Mouse (Mus musculus) midbrain, embryonic 16.5 days (tissue): ENCODE measurements at regions not wholly inside any gene's neighbourhood (a gene's known extent, or its start where the extent isn't known, plus 50 kb on each side); places are given as distances from the start of the nearest gene placed in this dataset.

ENCODE experiments used
- ATAC-seq: fragments of 200-750 bp; cut with Nextera tagmentation; 2 replicates; pipeline ENCODE4 v1.8.0; 2017; ENCODE audit warnings: moderate TSS enrichment
- H3K27ac ChIP-seq: fragments of 300-500 bp; sonication (generic); 2 replicates; pipeline ENCODE4 v1.5.1; 2014; ENCODE audit warnings: mild to moderate bottlenecking, low read length, mixed read lengths
- H3K27me3 ChIP-seq: fragments of 300-500 bp; sonication (generic); 2 replicates; pipeline ENCODE4 v1.6.1; 2014; ENCODE audit warnings: low read depth, low read length, mixed read lengths; ENCODE audit not compliant: control insufficient read depth, insufficient read depth
- H3K36me3 ChIP-seq: fragments of 300-500 bp; sonication (generic); 2 replicates; pipeline ENCODE4 v1.6.1; 2014; ENCODE audit warnings: mild to moderate bottlenecking, low read length, moderate library complexity, mixed read lengths; ENCODE audit not compliant: control insufficient read depth, insufficient read depth
- H3K4me1 ChIP-seq: fragments of 300-500 bp; sonication (generic); 2 replicates; pipeline ENCODE4 v1.6.1; 2014; ENCODE audit warnings: mild to moderate bottlenecking, low read length, mixed read lengths; ENCODE audit not compliant: control insufficient read depth, insufficient read depth
- H3K4me2 ChIP-seq: fragments of 300-500 bp; sonication (generic); 2 replicates; pipeline ENCODE4 v1.6.1; 2014; ENCODE audit warnings: mild to moderate bottlenecking, low read length, mixed read lengths
- H3K4me3 ChIP-seq: fragments of 300-500 bp; sonication (generic); 2 replicates; pipeline ENCODE4 v1.5.1; 2014; ENCODE audit warnings: low read depth, mild to moderate bottlenecking, low read length, moderate library complexity, mixed read lengths
- H3K9ac ChIP-seq: fragments of 300-500 bp; sonication (generic); 2 replicates; pipeline ENCODE4 v1.6.1; 2014; ENCODE audit warnings: low read depth, low read length, mixed read lengths
- H3K9me3 ChIP-seq: fragments of 300-500 bp; sonication (generic); replicated peaks from 2 replicates; pipeline ENCODE4 v1.6.1; 2014; ENCODE audit warnings: mild to moderate bottlenecking, low read length, mixed read lengths; ENCODE audit not compliant: control insufficient read depth, poor library complexity, severe bottlenecking
- WGBS: fragments of 180-500 bp; shearing (Covaris S2); extraction: QIAGEN DNeasy Blood & Tissue Kit; methylation state at CpG from one replicate; pipeline ENCODE4 v1.1.7; 2014; 5-methylcytosine and 5-hydroxymethylcytosine counted together

- Histone ChIP-seq H3K4me2 (no peak overlapping the region), H3K9me3 (no peaks in the 10 kb centered on the region), H3K27ac (no peak overlapping the region), H3K4me3 (no peak overlapping the region), H3K9ac (no peak overlapping the region), H3K4me1 (no peaks in the 10 kb centered on the region), H3K36me3 (no peaks in the 10 kb centered on the region), H3K27me3 (no peaks in the 10 kb centered on the region)
- ATAC-seq, result no peak
Observed at GRCm38 (mm10) chr2:108584799-108585198, 695.7 kb upstream of the Kif18a start.

DNA sequence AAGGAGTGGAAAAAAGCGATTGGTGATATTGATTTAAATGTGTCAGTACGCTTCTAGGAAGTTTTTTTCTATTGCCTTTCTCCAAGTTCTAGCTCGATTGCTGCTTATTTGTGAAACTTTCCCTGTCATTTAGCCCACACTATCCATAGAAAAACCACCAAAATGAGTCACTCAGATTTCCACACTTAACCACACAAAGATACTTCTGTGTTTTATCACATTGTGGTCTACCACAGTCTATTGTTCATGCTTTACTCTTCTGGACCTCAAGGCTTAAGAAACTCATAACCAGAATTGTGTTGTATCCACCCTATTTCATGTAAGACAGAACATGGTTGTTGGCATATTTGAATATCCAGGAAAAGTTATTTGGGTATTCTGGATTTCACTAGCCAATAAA is 687.0 kb upstream of the Kif18a start:
- ATAC-seq, result no peak

GRCm38 (mm10) chr2:108600346-108600745 is 680.2 kb upstream of the Kif18a start:
- ATAC-seq, result no peak
- H3K27ac ChIP-seq, result no peak overlapping the region
- no peaks in the 10 kb centered on the region for H3K9me3 ChIP-seq
- H3K36me3 ChIP-seq, result no peaks in the 10 kb centered on the region
- no peak overlapping the region for H3K9ac ChIP-seq
- no peaks in the 10 kb centered on the region for H3K4me1 ChIP-seq
- H3K4me3 ChIP-seq, result no peak overlapping the region
- no peaks in the 10 kb centered on the region for H3K27me3 ChIP-seq
- H3K4me2 ChIP-seq, result no peak overlapping the region
- WGBS, result 71% methylated on average over 1 of the region's 1 CpGs

More for the DNA sequence above, 687.0 kb upstream of the Kif18a start:
- Histone ChIP-seq H3K36me3 (no peaks in the 10 kb centered on the region), H3K9ac (no peak overlapping the region), H3K27ac (no peak overlapping the region), H3K27me3 (no peaks in the 10 kb centered on the region), H3K9me3 (no peaks in the 10 kb centered on the region), H3K4me2 (no peak overlapping the region), H3K4me1 (no peaks in the 10 kb centered on the region), H3K4me3 (no peak overlapping the region)
- WGBS, result 89% methylated on average over 3 of the region's 3 CpGs

- Histone ChIP-seq H3K9me3 (no peaks in the 10 kb centered on the region), H3K4me3 (no peak overlapping the region), H3K27me3 (no peaks in the 10 kb centered on the region), H3K27ac (no peak overlapping the region), H3K4me1 (no peaks in the 10 kb centered on the region), H3K4me2 (no peak overlapping the region), H3K9ac (no peak overlapping the region), H3K36me3 (no peaks in the 10 kb centered on the region)
- no peak for ATAC-seq
Observed at GRCm38 (mm10) chr2:108619580-108619979, 661.0 kb upstream of the Kif18a start.

GRCm38 (mm10) chr2:108622367-108623162 is 658.0 kb upstream of the Kif18a start:
- H3K4me1 ChIP-seq, result no peaks in the 10 kb centered on the region
- no peaks in the 10 kb centered on the region for H3K27me3 ChIP-seq
- H3K4me2 ChIP-seq, result no peak overlapping the region
- no peaks in the 10 kb centered on the region for H3K36me3 ChIP-seq
- ATAC-seq, result no peak
- H3K9me3 ChIP-seq, result no peaks in the 10 kb centered on the region
- H3K9ac ChIP-seq, result no peak overlapping the region
- 77% methylated on average over 4 of the region's 4 CpGs for WGBS
- no peak overlapping the region for H3K4me3 ChIP-seq
- H3K27ac ChIP-seq, result no peak overlapping the region

DNA sequence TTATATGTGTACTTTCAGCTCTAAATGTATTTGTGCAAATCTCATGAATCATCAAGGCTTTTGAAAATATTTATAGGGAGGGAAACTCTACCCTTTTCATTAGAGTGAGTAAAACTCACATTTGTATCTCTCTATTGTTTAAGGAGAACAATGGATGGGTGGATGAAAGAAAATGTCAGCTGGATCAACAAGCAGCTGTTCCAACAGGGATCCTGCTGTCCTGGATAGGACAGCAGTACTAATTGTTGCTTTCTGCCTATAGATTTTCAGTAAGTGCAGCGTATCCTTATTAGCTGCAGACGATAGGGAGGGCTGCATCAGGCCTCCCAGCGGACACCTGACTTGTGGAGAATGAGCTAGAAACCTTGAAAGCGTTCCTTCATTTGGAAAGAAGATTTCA is 644.9 kb upstream of the Kif18a start:
- Histone ChIP-seq H3K9me3 (no peaks in the 10 kb centered on the region), H3K4me3 (no peak overlapping the region), H3K4me1 (no peaks in the 10 kb centered on the region), H3K27me3 (no peaks in the 10 kb centered on the region), H3K9ac (no peak overlapping the region), H3K36me3 (no peaks in the 10 kb centered on the region), H3K27ac (no peak overlapping the region), H3K4me2 (no peak overlapping the region)
- WGBS, result 73% methylated on average over 4 of the region's 4 CpGs
- ATAC-seq, result no peak

DNA sequence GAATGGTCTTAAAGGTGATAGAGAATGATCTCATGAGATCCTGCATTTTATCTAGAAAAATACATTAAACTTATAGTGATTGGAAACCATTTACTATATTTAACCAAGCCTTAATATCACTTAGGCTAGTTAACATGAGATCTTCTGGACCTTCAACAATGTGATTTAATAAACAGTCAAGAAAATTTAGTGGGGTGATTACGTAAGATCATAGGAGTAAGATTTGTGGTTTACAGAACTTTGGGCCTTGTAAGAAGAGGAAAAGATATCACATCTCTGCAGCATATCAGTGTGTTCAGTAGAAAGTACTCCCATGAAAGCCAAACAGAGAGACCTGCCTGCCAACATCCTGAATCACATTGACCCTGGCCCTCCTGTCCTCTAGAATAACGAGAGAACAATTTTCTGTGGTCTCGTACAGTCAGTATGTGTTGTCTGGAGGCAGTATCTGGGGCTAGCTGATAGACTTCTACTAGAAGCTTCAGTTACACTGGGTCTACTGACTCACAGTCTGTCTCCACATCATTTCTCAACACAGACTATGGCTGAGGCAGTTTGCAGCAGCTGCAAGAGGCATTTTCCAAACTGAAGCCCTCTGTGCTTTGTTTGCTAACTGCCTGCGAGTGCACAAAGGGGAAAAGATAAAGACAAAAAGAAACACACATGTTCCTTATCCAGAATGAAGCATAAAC is 619.7 kb upstream of the Kif18a start:
- Histone ChIP-seq H3K27ac (no peak overlapping the region), H3K27me3 (no peaks in the 10 kb centered on the region), H3K9ac (no peak overlapping the region), H3K4me2 (no peak overlapping the region), H3K4me1 (no peaks in the 10 kb centered on the region), H3K36me3 (no peaks in the 10 kb centered on the region), H3K9me3 (no peaks in the 10 kb centered on the region), H3K4me3 (no peak overlapping the region)
- WGBS, result 73% methylated on average over 4 of the region's 4 CpGs
- no peak for ATAC-seq

DNA sequence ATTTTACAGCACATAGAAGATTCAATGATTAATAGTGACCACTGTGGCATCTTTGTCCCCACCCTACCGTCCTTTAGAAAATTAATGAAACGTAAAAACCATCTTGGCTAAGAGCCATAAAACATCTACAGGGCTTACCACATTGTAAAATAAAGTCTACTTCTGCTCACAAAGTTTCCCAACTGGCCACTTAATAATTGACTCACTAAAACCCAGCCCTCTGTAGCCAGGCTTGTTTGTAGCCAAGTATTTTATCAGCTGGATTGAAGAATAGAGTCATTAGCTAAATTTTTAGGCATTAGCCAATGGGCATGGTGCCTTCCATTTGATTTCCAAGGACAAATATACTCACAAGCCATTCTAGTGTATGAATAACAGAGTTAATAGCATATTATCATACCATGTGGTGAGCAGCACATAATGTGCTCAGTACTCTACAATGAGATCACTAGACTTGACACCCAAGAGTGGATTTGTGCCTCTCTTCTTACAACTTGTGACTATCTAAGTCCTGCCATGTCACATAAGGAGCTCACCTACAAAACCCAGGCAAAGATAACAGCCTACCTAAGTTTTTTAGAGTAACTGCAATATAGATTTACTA is 602.7 kb upstream of the Kif18a start:
- Histone ChIP-seq H3K9me3 (no peaks in the 10 kb centered on the region), H3K4me3 (no peak overlapping the region), H3K27me3 (no peaks in the 10 kb centered on the region), H3K4me1 (no peaks in the 10 kb centered on the region), H3K36me3 (no peaks in the 10 kb centered on the region), H3K27ac (no peak overlapping the region), H3K9ac (no peak overlapping the region), H3K4me2 (no peak overlapping the region)
- ATAC-seq, result no peak
- WGBS, result 73% methylated on average over 2 of the region's 2 CpGs

DNA sequence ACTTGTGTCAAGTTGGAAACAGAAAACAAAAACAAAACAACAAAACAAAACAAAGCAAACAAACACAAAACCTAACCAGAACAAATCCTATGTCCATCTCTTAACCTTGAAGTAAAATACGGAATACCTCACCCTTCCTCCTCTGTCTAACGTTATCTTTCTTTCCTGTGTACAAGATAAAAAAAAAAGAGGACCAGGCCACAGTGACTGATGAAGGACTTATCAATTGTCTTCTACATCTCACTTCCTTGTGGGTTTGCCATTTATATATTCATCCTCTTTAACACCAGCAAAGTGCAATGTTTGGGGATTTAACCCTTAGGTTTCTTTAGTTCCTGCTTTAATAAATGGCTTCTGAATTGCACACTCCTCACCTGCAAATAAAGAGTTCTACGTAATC is 599.0 kb upstream of the Kif18a start:
- no peak overlapping the region for H3K4me2 ChIP-seq
- no peaks in the 10 kb centered on the region for H3K36me3 ChIP-seq
- no peak overlapping the region for H3K27ac ChIP-seq
- no peaks in the 10 kb centered on the region for H3K27me3 ChIP-seq
- H3K9me3 ChIP-seq, result no peaks in the 10 kb centered on the region
- H3K9ac ChIP-seq, result no peak overlapping the region
- no peaks in the 10 kb centered on the region for H3K4me1 ChIP-seq
- ATAC-seq, result no peak
- H3K4me3 ChIP-seq, result no peak overlapping the region
- WGBS, result 92% methylated on average over 3 of the region's 3 CpGs
